Mouse (Mus musculus): ENCODE measurements around the gene Traip. TPM values are rescaled to one million over a fixed set of nuclear protein-coding genes. Genes with fewer than 3 reads are reported as not detected.

Traip gene
- polyA plus RNA-seq, 1 experiment from 2014 or later: 15.0 TPM

GRCm38 (mm10) chr9:108020741-108021140 is 70.8 kb downstream of the Traip start:
- Histone ChIP-seq H3K4me3 (replicated peaks) (no peak overlapping the region), H3K4me1 (replicated peaks) (no peaks in the 10 kb centered on the region), H3K9ac (replicated peaks) (no peak overlapping the region), H3K9me3 (no peaks in the 10 kb centered on the region), H3K4me2 (replicated peaks) (no peak overlapping the region), H3K27ac (no peak overlapping the region), H3K27me3 (no peaks in the 10 kb centered on the region), H3K36me3 (peaks cover 20% of the 10 kb centered on the region)
- WGBS: 96% methylated on average over 1 of the region's 1 CpGs
- no peak for ATAC-seq

Other genes with a start within 250 kb of the Traip start
- gene Sema3f, start 239.7 kb upstream of the Traip start, polyA plus RNA-seq (2015; fragmentation: Nextera tagmentation; extraction: Ambion mirVana): 18.9 and 24.6 TPM in 2 replicates
- 282 and 315 TPM in 2 replicates for gene Rbm5, start 179.1 kb upstream of the Traip start, polyA plus RNA-seq (2015; fragmentation: Nextera tagmentation; extraction: Ambion mirVana)
- gene Rbm6, start 76.9 kb upstream of the Traip start, polyA plus RNA-seq (2015; fragmentation: Nextera tagmentation; extraction: Ambion mirVana): 126 and 132 TPM in 2 replicates
- 21.5 and 23.8 TPM in 2 replicates for gene Mon1a, start 62.0 kb upstream of the Traip start, polyA plus RNA-seq (2015; fragmentation: Nextera tagmentation; extraction: Ambion mirVana)
- gene Mst1r, start 43.3 kb upstream of the Traip start, polyA plus RNA-seq (2015; fragmentation: Nextera tagmentation; extraction: Ambion mirVana): 1.2 and 2.3 TPM in 2 replicates
- gene Actl11, start 21.7 kb upstream of the Traip start, polyA plus RNA-seq (2015; fragmentation: Nextera tagmentation; extraction: Ambion mirVana): not detected in 2 replicates
- gene Camkv, start 14.5 kb upstream of the Traip start, polyA plus RNA-seq (2015; fragmentation: Nextera tagmentation; extraction: Ambion mirVana): 18.9 and 19.9 TPM in 2 replicates
- 3.5 and 4.7 TPM in 2 replicates for gene Uba7, start 25.4 kb downstream of the Traip start, polyA plus RNA-seq (2015; fragmentation: Nextera tagmentation; extraction: Ambion mirVana)
- gene Gm20661, start 32.9 kb downstream of the Traip start, polyA plus RNA-seq (2015; fragmentation: Nextera tagmentation; extraction: Ambion mirVana): 0.66 and 1.3 TPM in 2 replicates
- 13.2 and 13.5 TPM in 2 replicates for gene Inka1, start 35.7 kb downstream of the Traip start, polyA plus RNA-seq (2015; fragmentation: Nextera tagmentation; extraction: Ambion mirVana)
- 1.7 and 1.8 TPM in 2 replicates for gene Cdhr4, start 42.4 kb downstream of the Traip start, polyA plus RNA-seq (2015; fragmentation: Nextera tagmentation; extraction: Ambion mirVana)
- gene Gm20662, start 46.2 kb downstream of the Traip start, polyA plus RNA-seq (2015; fragmentation: Nextera tagmentation; extraction: Ambion mirVana): 0.36 and 0.95 TPM in 2 replicates
- gene Ip6k1, start 52.4 kb downstream of the Traip start, polyA plus RNA-seq (2015; fragmentation: Nextera tagmentation; extraction: Ambion mirVana): 97.2 and 107 TPM in 2 replicates
- 18.1 and 18.5 TPM in 2 replicates for gene Gmppb, start 99.1 kb downstream of the Traip start, polyA plus RNA-seq (2015; fragmentation: Nextera tagmentation; extraction: Ambion mirVana)
- gene Amigo3, start 103.0 kb downstream of the Traip start, polyA plus RNA-seq (2015; fragmentation: Nextera tagmentation; extraction: Ambion mirVana): 3.0 and 3.3 TPM in 2 replicates
- gene Mst1, start 130.3 kb downstream of the Traip start, polyA plus RNA-seq (2015; fragmentation: Nextera tagmentation; extraction: Ambion mirVana): 0.11 and 0.23 TPM in 2 replicates
- gene Rnf123, start 133.2 kb downstream of the Traip start, polyA plus RNA-seq (2015; fragmentation: Nextera tagmentation; extraction: Ambion mirVana): 46.2 and 55.6 TPM in 2 replicates
- gene Apeh, start 144.5 kb downstream of the Traip start, polyA plus RNA-seq (2015; fragmentation: Nextera tagmentation; extraction: Ambion mirVana): 56.3 and 62.5 TPM in 2 replicates
- 7.1 and 8.0 TPM in 2 replicates for gene Bsn, start 240.2 kb downstream of the Traip start, polyA plus RNA-seq (2015; fragmentation: Nextera tagmentation; extraction: Ambion mirVana)